Mouse (Mus musculus): ENCODE measurements around the gene Pgap1. TPM values are rescaled to one million over a fixed set of nuclear protein-coding genes. Genes with fewer than 3 reads are reported as not detected.

Gene Pgap1
- polyA plus RNA-seq, 1 experiment from 2014 or later: 26.1 TPM

GRCm38 (mm10) chr1:54545200-54545599 is 12.3 kb downstream of the Pgap1 start:
- no peak for ATAC-seq (ENCODE audit: low FRiP score)
- no peaks in the 10 kb centered on the region for H3K4me1 ChIP-seq (replicated peaks; ENCODE audit: control insufficient read depth, insufficient read depth, low read length)
- no peaks in the 10 kb centered on the region for H3K9me3 ChIP-seq (ENCODE audit: control insufficient read depth, low read length)
- WGBS: 91% methylated on average over 9 of the region's 9 CpGs
- H3K4me3 ChIP-seq (ENCODE audit: low read depth, low read length): no peak overlapping the region
- no peaks in the 10 kb centered on the region for H3K27me3 ChIP-seq (ENCODE audit: control insufficient read depth, insufficient read depth, low read length)
- H3K36me3 ChIP-seq (ENCODE audit: control insufficient read depth, insufficient read depth, low read length): no peaks in the 10 kb centered on the region
- DNase-seq (ENCODE audit: low spot score): no peak
- H3K4me2 ChIP-seq (replicated peaks; ENCODE audit: low read depth, low read length): no peak overlapping the region
- H3K27ac ChIP-seq (ENCODE audit: low read depth, low read length): no peak overlapping the region
- H3K9ac ChIP-seq (ENCODE audit: low read depth, low read length): no peak overlapping the region

- H3K27me3 ChIP-seq (ENCODE audit: control insufficient read depth, insufficient read depth, low read length): no peaks in the 10 kb centered on the region
- no peak for ATAC-seq (ENCODE audit: low FRiP score)
- no peak for DNase-seq (ENCODE audit: low spot score)
- WGBS: 88% methylated on average over 2 of the region's 2 CpGs
- H3K9ac ChIP-seq (ENCODE audit: low read depth, low read length): no peak overlapping the region
- H3K4me3 ChIP-seq (ENCODE audit: low read depth, low read length): no peak overlapping the region
- no peaks in the 10 kb centered on the region for H3K36me3 ChIP-seq (ENCODE audit: control insufficient read depth, insufficient read depth, low read length)
- H3K4me1 ChIP-seq (replicated peaks; ENCODE audit: control insufficient read depth, insufficient read depth, low read length): no peaks in the 10 kb centered on the region
- H3K4me2 ChIP-seq (replicated peaks; ENCODE audit: low read depth, low read length): no peak overlapping the region
- H3K27ac ChIP-seq (ENCODE audit: low read depth, low read length): no peak overlapping the region
- no peaks in the 10 kb centered on the region for H3K9me3 ChIP-seq (ENCODE audit: control insufficient read depth, low read length)
Observed at GRCm38 (mm10) chr1:54542920-54543319, 14.6 kb downstream of the Pgap1 start.

GRCm38 (mm10) chr1:54531170-54531569 is 26.3 kb downstream of the Pgap1 start:
- no peak overlapping the region for H3K4me3 ChIP-seq (ENCODE audit: low read depth, low read length)
- H3K4me1 ChIP-seq (replicated peaks; ENCODE audit: control insufficient read depth, insufficient read depth, low read length): no peaks in the 10 kb centered on the region
- no peaks in the 10 kb centered on the region for H3K36me3 ChIP-seq (ENCODE audit: control insufficient read depth, insufficient read depth, low read length)
- no peak for ATAC-seq (ENCODE audit: low FRiP score)
- H3K9me3 ChIP-seq (ENCODE audit: control insufficient read depth, low read length): no peaks in the 10 kb centered on the region
- 82% methylated on average over 6 of the region's 6 CpGs for WGBS
- H3K4me2 ChIP-seq (replicated peaks; ENCODE audit: low read depth, low read length): no peak overlapping the region
- no peaks in the 10 kb centered on the region for H3K27me3 ChIP-seq (ENCODE audit: control insufficient read depth, insufficient read depth, low read length)
- no peak overlapping the region for H3K9ac ChIP-seq (ENCODE audit: low read depth, low read length)
- no peak overlapping the region for H3K27ac ChIP-seq (ENCODE audit: low read depth, low read length)
- DNase-seq (ENCODE audit: low spot score): no peak

- Histone ChIP-seq H3K27ac (ENCODE audit: low read depth, low read length) (no peak overlapping the region), H3K9ac (ENCODE audit: low read depth, low read length) (no peak overlapping the region), H3K4me2 (replicated peaks; ENCODE audit: low read depth, low read length) (no peak overlapping the region), H3K9me3 (ENCODE audit: control insufficient read depth, low read length) (no peaks in the 10 kb centered on the region), H3K4me3 (ENCODE audit: low read depth, low read length) (no peak overlapping the region), H3K36me3 (ENCODE audit: control insufficient read depth, insufficient read depth, low read length) (no peaks in the 10 kb centered on the region), H3K4me1 (replicated peaks; ENCODE audit: control insufficient read depth, insufficient read depth, low read length) (no peaks in the 10 kb centered on the region), H3K27me3 (ENCODE audit: control insufficient read depth, insufficient read depth, low read length) (no peaks in the 10 kb centered on the region)
- ATAC-seq (ENCODE audit: low FRiP score) (no peak), DNase-seq (ENCODE audit: low spot score) (no peak)
- 92% methylated on average over 2 of the region's 2 CpGs for WGBS
Observed at GRCm38 (mm10) chr1:54523717-54524116, 33.8 kb downstream of the Pgap1 start.

GRCm38 (mm10) chr1:54520062-54520577 is 37.4 kb downstream of the Pgap1 start:
- ATAC-seq (ENCODE audit: low FRiP score) (no peak), DNase-seq (ENCODE audit: low spot score) (no peak)
- H3K4me2 ChIP-seq (replicated peaks; ENCODE audit: low read depth, low read length): no peak overlapping the region
- H3K9ac ChIP-seq (ENCODE audit: low read depth, low read length): no peak overlapping the region
- H3K9me3 ChIP-seq (ENCODE audit: control insufficient read depth, low read length): no peaks in the 10 kb centered on the region
- H3K4me3 ChIP-seq (ENCODE audit: low read depth, low read length): no peak overlapping the region
- WGBS: 91% methylated on average over 5 of the region's 5 CpGs
- H3K27ac ChIP-seq (ENCODE audit: low read depth, low read length): no peak overlapping the region
- no peaks in the 10 kb centered on the region for H3K4me1 ChIP-seq (replicated peaks; ENCODE audit: control insufficient read depth, insufficient read depth, low read length)
- no peaks in the 10 kb centered on the region for H3K36me3 ChIP-seq (ENCODE audit: control insufficient read depth, insufficient read depth, low read length)
- H3K27me3 ChIP-seq (ENCODE audit: control insufficient read depth, insufficient read depth, low read length): no peaks in the 10 kb centered on the region

GRCm38 (mm10) chr1:54513836-54514235 is 43.6 kb downstream of the Pgap1 start:
- H3K9me3 ChIP-seq (ENCODE audit: control insufficient read depth, low read length): no peaks in the 10 kb centered on the region
- H3K4me3 ChIP-seq (ENCODE audit: low read depth, low read length): no peak overlapping the region
- no peak for ATAC-seq (ENCODE audit: low FRiP score)
- no peak overlapping the region for H3K4me2 ChIP-seq (replicated peaks; ENCODE audit: low read depth, low read length)
- H3K27me3 ChIP-seq (ENCODE audit: control insufficient read depth, insufficient read depth, low read length): no peaks in the 10 kb centered on the region
- WGBS: 90% methylated on average over 1 of the region's 1 CpGs
- no peaks in the 10 kb centered on the region for H3K4me1 ChIP-seq (replicated peaks; ENCODE audit: control insufficient read depth, insufficient read depth, low read length)
- peak; percentile 24 for DNase-seq (ENCODE audit: low spot score)
- no peak overlapping the region for H3K27ac ChIP-seq (ENCODE audit: low read depth, low read length)
- no peak overlapping the region for H3K9ac ChIP-seq (ENCODE audit: low read depth, low read length)
- H3K36me3 ChIP-seq (ENCODE audit: control insufficient read depth, insufficient read depth, low read length): no peaks in the 10 kb centered on the region

- no peak for ATAC-seq (ENCODE audit: low FRiP score)
- WGBS: 73% methylated on average over 2 of the region's 2 CpGs
- Histone ChIP-seq H3K4me3 (ENCODE audit: low read depth, low read length) (no peak overlapping the region), H3K9ac (ENCODE audit: low read depth, low read length) (no peak overlapping the region), H3K27ac (ENCODE audit: low read depth, low read length) (no peak overlapping the region), H3K9me3 (ENCODE audit: control insufficient read depth, low read length) (no peaks in the 10 kb centered on the region), H3K36me3 (ENCODE audit: control insufficient read depth, insufficient read depth, low read length) (no peaks in the 10 kb centered on the region), H3K27me3 (ENCODE audit: control insufficient read depth, insufficient read depth, low read length) (no peaks in the 10 kb centered on the region), H3K4me1 (replicated peaks; ENCODE audit: control insufficient read depth, insufficient read depth, low read length) (no peaks in the 10 kb centered on the region), H3K4me2 (replicated peaks; ENCODE audit: low read depth, low read length) (no peak overlapping the region)
- no peak for DNase-seq (ENCODE audit: low spot score)
Observed at GRCm38 (mm10) chr1:54498496-54498895, 59.0 kb downstream of the Pgap1 start.

GRCm38 (mm10) chr1:54496254-54496653 is 61.2 kb downstream of the Pgap1 start:
- WGBS: 82% methylated on average over 1 of the region's 1 CpGs
- ATAC-seq (ENCODE audit: low FRiP score) (no peak), DNase-seq (ENCODE audit: low spot score) (no peak)
- Histone ChIP-seq H3K9me3 (ENCODE audit: control insufficient read depth, low read length) (no peaks in the 10 kb centered on the region), H3K36me3 (ENCODE audit: control insufficient read depth, insufficient read depth, low read length) (no peaks in the 10 kb centered on the region), H3K9ac (ENCODE audit: low read depth, low read length) (no peak overlapping the region), H3K27me3 (ENCODE audit: control insufficient read depth, insufficient read depth, low read length) (no peaks in the 10 kb centered on the region), H3K27ac (ENCODE audit: low read depth, low read length) (no peak overlapping the region), H3K4me1 (replicated peaks; ENCODE audit: control insufficient read depth, insufficient read depth, low read length) (no peaks in the 10 kb centered on the region), H3K4me2 (replicated peaks; ENCODE audit: low read depth, low read length) (no peak overlapping the region), H3K4me3 (ENCODE audit: low read depth, low read length) (no peak overlapping the region)

GRCm38 (mm10) chr1:54493496-54493895 is 64.0 kb downstream of the Pgap1 start:
- no peaks in the 10 kb centered on the region for H3K4me1 ChIP-seq (replicated peaks; ENCODE audit: control insufficient read depth, insufficient read depth, low read length)
- WGBS: 96% methylated on average over 3 of the region's 3 CpGs
- H3K36me3 ChIP-seq (ENCODE audit: control insufficient read depth, insufficient read depth, low read length): no peaks in the 10 kb centered on the region
- H3K9me3 ChIP-seq (ENCODE audit: control insufficient read depth, low read length): no peaks in the 10 kb centered on the region
- ATAC-seq (ENCODE audit: low FRiP score): no peak
- no peak overlapping the region for H3K4me2 ChIP-seq (replicated peaks; ENCODE audit: low read depth, low read length)
- H3K27me3 ChIP-seq (ENCODE audit: control insufficient read depth, insufficient read depth, low read length): no peaks in the 10 kb centered on the region
- no peak for DNase-seq (ENCODE audit: low spot score)
- H3K9ac ChIP-seq (ENCODE audit: low read depth, low read length): no peak overlapping the region
- H3K27ac ChIP-seq (ENCODE audit: low read depth, low read length): no peak overlapping the region
- no peak overlapping the region for H3K4me3 ChIP-seq (ENCODE audit: low read depth, low read length)

All from hindbrain, embryonic 11.5 days (tissue).